Mouse (Mus musculus): ENCODE measurements at regions not wholly inside any gene's neighbourhood (a gene's known extent, or its start where the extent isn't known, plus 50 kb on each side); places are given as distances from the start of the nearest gene placed in this dataset.

DNA sequence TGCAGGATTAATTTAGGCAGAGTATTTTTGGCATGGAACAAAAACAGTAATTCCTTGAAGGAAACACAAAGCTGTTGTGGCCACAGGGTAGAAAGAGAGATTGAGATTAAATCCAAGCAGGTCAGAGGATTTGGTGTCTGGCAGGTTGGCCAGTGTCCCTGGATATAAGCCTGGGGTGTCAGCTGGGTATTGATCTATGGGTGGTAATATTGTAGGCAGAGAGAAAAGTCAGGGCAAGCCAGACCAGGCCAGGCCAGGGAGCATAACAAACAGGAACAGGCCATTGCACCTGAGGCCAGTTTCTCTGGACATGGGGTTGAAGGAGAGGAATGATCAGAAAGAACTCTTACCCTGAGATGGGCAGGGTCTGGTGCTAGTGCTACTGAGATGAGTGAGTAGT lies 61.8 kb downstream of the Zfp281 start:
- H3K27ac ChIP-seq (ENCODE audit: low read depth, low read length): no peak overlapping the region
- H3K4me2 ChIP-seq (ENCODE audit: low read depth, low read length, poor library complexity, severe bottlenecking): no peak overlapping the region
- no peaks in the 10 kb centered on the region for H3K9me3 ChIP-seq (ENCODE audit: low read length)
- H3K9ac ChIP-seq (replicated peaks; ENCODE audit: low read length, poor library complexity, severe bottlenecking): no peak overlapping the region
- TF ChIP-seq CTCF (IDR thresholded peaks at IDR 0.05): no peak
- ATAC-seq (ENCODE audit: low FRiP score): no peak
- no peak overlapping the region for H3K4me3 ChIP-seq (ENCODE audit: low read depth, low read length)
- no peaks in the 10 kb centered on the region for H3K36me3 ChIP-seq (ENCODE audit: insufficient read depth, low read length)
- H3K27me3 ChIP-seq (ENCODE audit: insufficient read depth, low read length): no peaks in the 10 kb centered on the region
- H3K4me1 ChIP-seq (ENCODE audit: insufficient read depth, low read length): no peaks in the 10 kb centered on the region
- no peak for DNase-seq (ENCODE audit: low spot score)

DNA sequence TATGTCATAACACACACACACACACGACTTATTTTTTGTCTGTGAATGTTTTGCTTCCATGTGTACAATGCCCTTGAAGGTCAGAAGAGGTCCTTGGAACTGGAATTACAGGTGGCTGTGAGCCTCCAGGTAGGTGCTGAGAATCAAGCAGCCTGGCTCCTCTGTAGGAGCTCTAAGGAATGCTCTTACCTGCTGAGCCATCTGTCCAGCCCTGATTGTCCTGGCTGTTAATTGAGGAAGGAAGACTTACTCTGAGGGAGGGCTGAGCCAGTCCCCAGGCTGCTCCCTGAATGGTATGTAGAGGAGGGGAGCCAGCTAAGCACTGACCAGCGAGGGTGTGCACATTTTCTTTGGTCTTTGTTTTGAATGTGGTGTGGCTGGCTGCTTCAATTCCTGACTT lies 65.4 kb downstream of the Zfp281 start:
- Histone ChIP-seq H3K27ac (ENCODE audit: low read depth, low read length) (no peak overlapping the region), H3K4me2 (ENCODE audit: low read depth, low read length, poor library complexity, severe bottlenecking) (no peak overlapping the region), H3K36me3 (ENCODE audit: insufficient read depth, low read length) (no peaks in the 10 kb centered on the region), H3K4me1 (ENCODE audit: insufficient read depth, low read length) (no peaks in the 10 kb centered on the region), H3K4me3 (ENCODE audit: low read depth, low read length) (no peak overlapping the region), H3K9ac (replicated peaks; ENCODE audit: low read length, poor library complexity, severe bottlenecking) (no peak overlapping the region), H3K27me3 (ENCODE audit: insufficient read depth, low read length) (no peaks in the 10 kb centered on the region), H3K9me3 (ENCODE audit: low read length) (no peaks in the 10 kb centered on the region)
- no peak for ATAC-seq (ENCODE audit: low FRiP score)
- 33% methylated on average over 2 of the region's 2 CpGs for WGBS
- DNase-seq (ENCODE audit: low spot score): no peak
- no peak for TF ChIP-seq CTCF (IDR thresholded peaks at IDR 0.05)

DNA sequence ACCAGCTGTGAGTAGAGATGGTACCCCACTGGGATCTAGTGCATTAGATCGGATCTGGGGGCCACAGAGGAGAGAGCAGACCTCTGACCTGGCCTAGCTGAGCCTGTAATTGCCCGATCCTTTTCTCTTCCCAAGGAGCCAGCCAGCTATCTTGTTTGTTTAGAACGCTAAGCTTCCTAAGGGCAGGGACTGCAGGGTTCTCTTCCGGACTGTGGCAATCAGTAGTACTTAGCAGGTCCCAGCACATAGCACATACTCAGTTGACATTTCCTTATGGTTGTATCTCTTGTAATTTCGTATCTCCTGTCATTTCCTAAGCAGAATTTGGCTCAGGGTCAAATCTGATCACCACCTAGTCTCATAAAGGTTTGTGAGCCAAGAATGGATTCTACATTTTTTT lies 68.7 kb downstream of the Zfp281 start:
- TF ChIP-seq CTCF (IDR thresholded peaks at IDR 0.05): no peak
- Histone ChIP-seq H3K36me3 (ENCODE audit: insufficient read depth, low read length) (no peaks in the 10 kb centered on the region), H3K4me3 (ENCODE audit: low read depth, low read length) (no peak overlapping the region), H3K27me3 (ENCODE audit: insufficient read depth, low read length) (no peaks in the 10 kb centered on the region), H3K27ac (ENCODE audit: low read depth, low read length) (no peak overlapping the region), H3K9me3 (ENCODE audit: low read length) (no peaks in the 10 kb centered on the region), H3K4me2 (ENCODE audit: low read depth, low read length, poor library complexity, severe bottlenecking) (no peak overlapping the region), H3K4me1 (ENCODE audit: insufficient read depth, low read length) (no peaks in the 10 kb centered on the region), H3K9ac (replicated peaks; ENCODE audit: low read length, poor library complexity, severe bottlenecking) (no peak overlapping the region)
- 51% methylated on average over 5 of the region's 5 CpGs for WGBS
- ATAC-seq (ENCODE audit: low FRiP score) (no peak), DNase-seq (ENCODE audit: low spot score) (no peak)

DNA sequence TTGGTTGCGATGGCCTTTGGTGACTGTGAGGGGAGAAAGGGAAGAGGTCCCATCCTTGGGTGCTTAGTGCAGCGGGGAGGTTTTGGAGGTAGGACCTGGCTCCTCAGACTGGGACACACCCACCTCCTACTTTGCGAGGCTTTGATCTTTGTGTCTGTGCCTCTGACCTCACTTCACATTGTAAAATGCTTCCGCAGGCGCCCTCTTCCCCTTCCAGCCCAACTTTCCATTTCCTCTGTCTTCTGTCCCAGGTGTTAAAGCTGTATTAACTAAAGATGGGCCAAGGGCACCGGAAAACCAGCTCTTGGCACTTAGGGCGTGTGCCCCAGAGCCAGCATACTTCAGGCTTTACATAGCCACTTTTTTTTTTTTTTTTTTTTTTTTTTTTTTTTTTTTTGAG lies 70.3 kb downstream of the Zfp281 start:
- ATAC-seq (ENCODE audit: low FRiP score) (no peak), DNase-seq (ENCODE audit: low spot score) (no peak)
- TF ChIP-seq CTCF (IDR thresholded peaks at IDR 0.05): no peak
- H3K9me3 ChIP-seq (ENCODE audit: low read length): no peaks in the 10 kb centered on the region
- no peak overlapping the region for H3K4me3 ChIP-seq (ENCODE audit: low read depth, low read length)
- H3K4me2 ChIP-seq (ENCODE audit: low read depth, low read length, poor library complexity, severe bottlenecking): no peak overlapping the region
- H3K36me3 ChIP-seq (ENCODE audit: insufficient read depth, low read length): no peaks in the 10 kb centered on the region
- no peak overlapping the region for H3K9ac ChIP-seq (replicated peaks; ENCODE audit: low read length, poor library complexity, severe bottlenecking)
- WGBS: 63% methylated on average over 7 of the region's 7 CpGs
- no peak overlapping the region for H3K27ac ChIP-seq (ENCODE audit: low read depth, low read length)
- H3K4me1 ChIP-seq (ENCODE audit: insufficient read depth, low read length): no peaks in the 10 kb centered on the region
- H3K27me3 ChIP-seq (ENCODE audit: insufficient read depth, low read length): no peaks in the 10 kb centered on the region

DNA sequence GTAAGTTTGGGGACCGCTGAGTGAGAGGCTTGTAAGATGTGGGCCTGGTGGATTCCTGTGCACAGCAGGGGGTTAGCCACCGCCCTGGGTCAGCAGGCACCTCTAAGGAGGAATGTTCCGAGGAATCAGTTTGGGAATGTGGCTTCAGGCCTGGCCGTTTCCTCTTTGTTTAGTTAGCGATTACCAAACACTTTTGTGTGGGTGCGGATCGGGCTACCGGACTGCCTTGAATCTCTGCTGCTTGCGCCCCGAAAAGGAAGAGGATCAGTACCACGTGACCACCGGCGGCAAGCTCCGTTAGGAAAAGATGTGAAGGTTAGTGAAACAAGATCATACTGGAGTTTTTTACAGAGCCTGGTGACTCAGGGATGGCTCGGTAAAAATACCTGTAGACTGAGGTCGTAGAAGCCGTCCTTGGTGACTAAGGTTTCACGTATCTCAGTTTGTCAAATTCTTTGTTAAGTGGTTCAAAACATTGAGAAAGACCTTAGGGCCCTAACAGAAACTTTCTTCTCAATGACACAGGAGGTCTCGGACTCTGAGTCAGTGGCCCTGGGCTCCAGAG lies 71.5 kb downstream of the Zfp281 start:
- WGBS: 20% methylated on average over 19 of the region's 19 CpGs
- Histone ChIP-seq H3K36me3 (ENCODE audit: insufficient read depth, low read length) (no peaks in the 10 kb centered on the region), H3K9ac (replicated peaks; ENCODE audit: low read length, poor library complexity, severe bottlenecking) (no peak overlapping the region), H3K27me3 (ENCODE audit: insufficient read depth, low read length) (no peaks in the 10 kb centered on the region), H3K27ac (ENCODE audit: low read depth, low read length) (no peak overlapping the region), H3K4me2 (ENCODE audit: low read depth, low read length, poor library complexity, severe bottlenecking) (0 out of 2 replicates have a peak overlapping the region, but pooled peaks have one; percentile 9), H3K4me3 (ENCODE audit: low read depth, low read length) (no peak overlapping the region), H3K9me3 (ENCODE audit: low read length) (no peaks in the 10 kb centered on the region), H3K4me1 (ENCODE audit: insufficient read depth, low read length) (no peaks in the 10 kb centered on the region)
- TF ChIP-seq CTCF (IDR thresholded peaks at IDR 0.05): no peak
- ATAC-seq (ENCODE audit: low FRiP score) (no peak), DNase-seq (ENCODE audit: low spot score) (no peak)

DNA sequence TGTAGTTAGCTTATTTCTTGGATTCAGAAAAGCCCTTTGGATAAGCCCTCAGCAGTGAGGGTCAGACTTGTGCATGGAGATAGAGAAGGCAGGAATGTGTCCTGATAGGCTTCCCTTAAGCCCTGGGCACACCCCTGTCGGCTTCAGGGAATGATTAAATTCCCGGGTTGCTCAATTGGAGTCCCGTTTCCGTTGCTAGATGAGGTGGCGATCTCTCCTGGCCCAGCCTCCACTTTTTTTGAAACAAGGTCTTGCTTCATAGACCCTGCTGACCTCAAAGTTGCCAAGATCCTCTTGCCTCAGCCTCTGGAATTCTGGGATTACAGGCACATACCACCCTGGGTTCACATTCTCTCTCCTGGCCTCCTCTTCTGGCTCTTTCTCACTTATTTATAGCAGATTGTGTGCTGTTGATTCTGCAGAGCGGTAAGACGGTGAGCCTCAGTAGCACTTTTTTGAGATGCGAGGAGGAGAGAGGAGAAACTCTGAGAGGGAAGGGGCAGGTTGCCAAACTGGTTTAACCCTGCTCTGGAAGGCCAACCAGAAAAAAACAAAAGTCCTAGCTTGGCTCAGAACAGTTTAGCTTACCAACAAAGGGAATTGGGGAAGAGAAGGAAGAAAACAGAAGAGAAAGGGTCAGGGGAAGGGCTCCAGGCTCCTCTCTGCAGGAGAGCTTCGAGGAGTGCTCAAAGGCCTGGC lies 73.9 kb downstream of the Zfp281 start:
- Histone ChIP-seq H3K9me3 (ENCODE audit: low read length) (no peaks in the 10 kb centered on the region), H3K27ac (ENCODE audit: low read depth, low read length) (no peak overlapping the region), H3K36me3 (ENCODE audit: insufficient read depth, low read length) (no peaks in the 10 kb centered on the region), H3K27me3 (ENCODE audit: insufficient read depth, low read length) (no peaks in the 10 kb centered on the region), H3K9ac (replicated peaks; ENCODE audit: low read length, poor library complexity, severe bottlenecking) (no peak overlapping the region), H3K4me2 (ENCODE audit: low read depth, low read length, poor library complexity, severe bottlenecking) (no peak overlapping the region), H3K4me3 (ENCODE audit: low read depth, low read length) (no peak overlapping the region), H3K4me1 (ENCODE audit: insufficient read depth, low read length) (no peaks in the 10 kb centered on the region)
- DNase-seq (ENCODE audit: low spot score): no peak
- 30% methylated on average over 9 of the region's 9 CpGs for WGBS
- no peak for ATAC-seq (ENCODE audit: low FRiP score)
- no peak for TF ChIP-seq CTCF (IDR thresholded peaks at IDR 0.05)

Measured in midbrain, postnatal 0 days (tissue).